Mouse (Mus musculus): ENCODE results near the gene Ginm1. TPM values are rescaled to one million over a fixed set of nuclear protein-coding genes. Genes with fewer than 3 reads are reported as not detected.

The Ginm1 gene
- total RNA-seq, 1 experiment from 2014 or later = 91.1 TPM

DNA sequence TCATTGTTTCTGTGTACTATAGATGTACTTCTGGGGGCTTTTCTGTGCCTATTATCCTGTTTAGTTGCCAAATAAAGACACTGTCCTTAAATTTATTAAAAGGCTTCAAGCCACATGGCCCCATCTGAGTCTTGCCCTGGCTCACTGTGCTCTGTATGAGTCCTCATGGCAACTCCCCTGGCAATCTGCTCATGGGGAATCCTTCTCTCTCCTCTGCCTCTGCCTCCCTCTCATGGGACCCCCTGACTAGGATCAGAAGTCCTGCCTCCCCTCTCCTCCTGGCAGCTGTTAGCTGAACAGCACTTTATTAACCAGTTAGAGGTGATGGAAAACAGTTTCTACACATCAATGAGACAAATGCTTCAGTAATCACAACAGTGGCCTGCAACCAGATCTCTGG, 61.0 kb downstream of the Ginm1 start:
- no peak for ATAC-seq (replicated peaks; ENCODE audit: insufficient number of reproducible peaks, low FRiP score, low TSS enrichment, poor library complexity, severe bottlenecking)

DNA sequence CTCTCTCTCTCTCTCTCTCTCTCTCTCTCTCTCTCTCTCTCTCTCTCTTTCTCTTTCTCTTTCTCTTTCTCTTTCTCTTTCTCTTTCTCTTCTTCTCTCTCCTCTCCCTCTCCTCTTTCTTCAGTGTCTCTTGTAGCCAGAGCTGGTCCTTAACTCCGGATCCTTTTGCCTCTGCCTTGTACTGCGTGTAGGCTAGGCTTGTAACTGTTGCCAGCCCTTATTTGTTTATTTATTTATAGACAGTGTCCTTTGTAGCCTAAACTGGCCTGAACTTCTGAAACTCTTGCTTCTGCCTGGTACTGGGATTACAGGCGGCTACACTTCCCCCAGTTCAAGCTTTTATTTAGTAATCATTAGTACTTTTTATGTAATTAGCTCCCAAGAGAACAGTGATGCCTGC, 65.6 kb downstream of the Ginm1 start:
- ATAC-seq (replicated peaks; ENCODE audit: insufficient number of reproducible peaks, low FRiP score, low TSS enrichment, poor library complexity, severe bottlenecking) = no peak

DNA sequence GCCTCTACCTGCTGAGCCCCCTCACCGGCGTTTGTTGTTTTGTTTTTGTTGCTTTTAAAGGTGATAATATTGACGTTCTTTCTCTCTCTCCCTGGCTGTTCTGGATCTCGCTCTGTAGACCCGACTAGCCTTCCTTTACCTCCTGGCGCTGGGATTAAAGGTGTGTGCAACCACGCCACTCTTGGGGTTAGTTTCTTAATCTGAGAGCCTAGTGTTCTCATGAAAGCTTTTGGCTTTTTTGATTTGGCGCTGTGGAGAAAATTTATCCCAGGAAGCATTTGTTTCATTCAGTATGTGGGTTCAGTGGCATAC, 66.2 kb downstream of the Ginm1 start:
- ATAC-seq (replicated peaks; ENCODE audit: insufficient number of reproducible peaks, low FRiP score, low TSS enrichment, poor library complexity, severe bottlenecking) = no peak

DNA sequence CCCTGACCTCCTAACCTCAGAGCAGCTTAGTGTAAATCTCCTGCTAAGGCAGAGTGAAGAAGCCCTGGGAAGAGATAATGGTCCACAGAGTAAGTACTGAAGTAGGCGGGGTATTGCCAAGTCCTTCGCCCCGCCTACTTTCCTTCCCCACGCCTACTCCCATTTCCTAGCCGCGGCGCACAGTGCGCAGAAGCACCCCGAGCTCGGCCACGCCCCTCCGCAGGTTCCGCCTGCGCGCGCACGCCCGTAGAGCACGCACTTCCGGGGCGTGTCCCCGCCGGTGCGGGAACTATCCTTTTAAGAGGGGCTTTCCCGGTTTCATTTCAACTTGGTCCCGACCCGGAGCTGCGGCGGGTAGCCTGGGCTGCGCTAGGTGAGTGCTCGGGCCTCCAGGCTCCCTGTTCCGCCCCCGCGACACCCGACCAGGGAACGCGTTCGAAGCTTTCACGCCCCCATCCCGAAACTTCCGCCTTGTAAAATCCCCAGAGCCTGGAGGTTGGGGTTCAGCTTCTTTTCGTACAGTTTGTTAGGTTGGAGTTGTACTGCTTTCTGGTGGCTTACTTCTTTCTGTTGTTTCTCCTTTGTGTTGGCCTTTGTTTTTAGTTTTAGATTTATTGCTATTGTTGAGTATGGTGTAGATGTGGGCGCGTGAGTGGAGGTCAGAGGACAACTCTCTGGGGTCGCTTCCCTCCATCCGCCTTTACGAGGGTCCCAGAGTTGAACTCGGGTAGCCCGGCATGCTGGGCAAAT, 66.7 kb downstream of the Ginm1 start, which contains the start of gene Katna1:
Gene Katna1 (plus strand): TSS at position 250 of the 750 bp plus-strand sequence.
- peak; percentile 97 for ATAC-seq (replicated peaks; ENCODE audit: insufficient number of reproducible peaks, low FRiP score, low TSS enrichment, poor library complexity, severe bottlenecking)

Other genes starting within 250 kb of the Ginm1 start
- gene Lrp11, start 203.0 kb downstream of the Ginm1 start, total RNA-seq (2017) = 0.10 to 1.9 TPM in 2 of 3 replicates, not detected in the other
- gene Nup43, start 125.3 kb downstream of the Ginm1 start, total RNA-seq (2017) = 2.0 to 8.1 TPM (median 6.9 TPM) in 3 replicates
- gene Pcmt1, start 111.7 kb downstream of the Ginm1 start, total RNA-seq (2017) = 52.2 to 103 TPM (median 83.1 TPM) in 3 replicates
- gene Lats1, start 111.6 kb downstream of the Ginm1 start, total RNA-seq (2017) = 13.5 to 30.5 TPM (median 15.2 TPM) in 3 replicates
- 81.5 to 120 TPM (median 106 TPM) in 3 replicates for gene Katna1, start 66.8 kb downstream of the Ginm1 start, total RNA-seq (2017)
- gene Ppil4, start 67 bp upstream of the Ginm1 start, total RNA-seq (2017) = 146 to 157 TPM (median 154 TPM) in 3 replicates
- gene Zc3h12d, start 39.6 kb upstream of the Ginm1 start, total RNA-seq (2017) = 20.3 to 26.7 TPM (median 25.0 TPM) in 3 replicates
- gene Tab2, start 163.4 kb upstream of the Ginm1 start, total RNA-seq (2017) = 161 to 215 TPM (median 171 TPM) in 3 replicates

Measured in monocyte, adult 5-6 weeks (primary cell).